Comparison of ENCODE assay signal across 9 mouse cellular contexts in the genomic region with DNA sequence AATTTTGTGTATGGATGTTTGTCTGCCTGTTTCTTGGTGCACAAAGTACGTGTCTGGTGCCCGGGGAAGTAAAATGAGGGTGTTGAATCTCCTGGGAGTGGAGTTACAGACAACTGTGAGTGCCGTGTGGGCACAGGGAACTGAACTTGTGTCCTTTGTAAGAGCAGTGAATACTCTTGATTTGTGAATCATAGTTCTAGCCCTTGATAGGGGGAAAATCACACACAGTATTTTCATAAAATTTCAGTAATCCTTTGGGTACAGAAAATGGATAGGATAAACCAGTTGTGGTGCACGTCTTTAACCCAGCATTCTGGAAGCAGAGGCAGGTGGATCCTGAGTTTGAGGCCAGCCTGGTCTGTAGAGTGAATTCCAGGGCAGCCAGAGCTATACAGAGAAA. TPM values are rescaled to one million over a fixed set of nuclear protein-coding genes. Genes with fewer than 3 reads are reported as not detected.
DNase-seq lines count a peak whose midpoint lies in the region; ATAC-seq and TF ChIP-seq lines count a peak whose summit lies in the region.
"Had no signal": no experiment of that assay in that cellular context is flagged by ENCODE, and none has a peak within 500 bp of the region (broad histone marks: within the 10 kb centered on the region; RNA-seq: fewer than 3 reads in every experiment).

No protein-coding gene starts in this region.

- H3K36me3 ChIP-seq in liver, embryonic 11.5 days (ENCODE audit: control insufficient read depth, insufficient read depth, low read length) = no peaks in the 10 kb centered on the region
- H3K36me3 ChIP-seq in forebrain, embryonic 11.5 days (ENCODE audit: control insufficient read depth, insufficient read depth, low read length) = no peaks in the 10 kb centered on the region
- H3K36me3 ChIP-seq in limb, embryonic 14.5 days (ENCODE audit: control insufficient read depth, insufficient read depth, low read length) = peaks cover 3% of the 10 kb centered on the region
- no peaks in the 10 kb centered on the region for H3K36me3 ChIP-seq in stomach, embryonic 14.5 days (ENCODE audit: control insufficient read depth, insufficient read depth, low read length)

- no peak for DNase-seq in liver, embryonic 11.5 days (ENCODE audit: low spot score)
- no peak for DNase-seq in liver
- DNase-seq in forebrain, embryonic 11.5 days (ENCODE audit: low spot score) = no peak
- DNase-seq in limb, embryonic 14.5 days (ENCODE audit: low spot score) = no peak
- no peak for DNase-seq in thymus, postnatal 25 days
- DNase-seq in kidney, adult 9 months = no peak
- DNase-seq: cerebellum, postnatal 25 days had no signal

- peak overlapping the region; percentile 88; the same call in 1 of the 2 replicates for H3K9ac ChIP-seq in liver, embryonic 11.5 days (ENCODE audit: low read depth, low read length)
- peak overlapping the region; percentile 89; the same call in 1 of the 2 replicates for H3K9ac ChIP-seq in forebrain, embryonic 11.5 days (ENCODE audit: low read length)
- H3K9ac ChIP-seq in limb, embryonic 14.5 days (ENCODE audit: low read depth, low read length, severe bottlenecking) = no peak overlapping the region
- no peak overlapping the region for H3K9ac ChIP-seq in stomach, embryonic 14.5 days (replicated peaks; ENCODE audit: low read depth, low read length)

- no peaks in the 10 kb centered on the region for H3K9me3 ChIP-seq in liver, embryonic 11.5 days (ENCODE audit: control insufficient read depth, low read length)
- H3K9me3 ChIP-seq in forebrain, embryonic 11.5 days (ENCODE audit: control insufficient read depth, low read length) = no peaks in the 10 kb centered on the region
- no peaks in the 10 kb centered on the region for H3K9me3 ChIP-seq in limb, embryonic 14.5 days (ENCODE audit: control insufficient read depth, low read length)
- H3K9me3 ChIP-seq in stomach, embryonic 14.5 days (ENCODE audit: control insufficient read depth, low read depth, low read length) = no peaks in the 10 kb centered on the region

- H3K4me2 ChIP-seq in liver, embryonic 11.5 days = peak overlapping the region; percentile 74
- peak overlapping the region; percentile 54; the same call in 1 of the 2 replicates for H3K4me2 ChIP-seq in forebrain, embryonic 11.5 days (ENCODE audit: low read depth, low read length, severe bottlenecking)
- H3K4me2 ChIP-seq in limb, embryonic 14.5 days (replicated peaks; ENCODE audit: low read depth, low read length, severe bottlenecking) = peak overlapping the region; percentile 62
- H3K4me2 ChIP-seq in stomach, embryonic 14.5 days (replicated peaks; ENCODE audit: low read depth, low read length) = peak overlapping the region; percentile 55

- ATAC-seq in liver, embryonic 11.5 days (replicated peaks; ENCODE audit: low FRiP score) = no peak
- no peak for ATAC-seq in forebrain, embryonic 11.5 days (replicated peaks; ENCODE audit: low FRiP score)
- ATAC-seq in limb, embryonic 14.5 days (ENCODE audit: low FRiP score, low read depth) = no peak
- ATAC-seq in stomach, embryonic 14.5 days (ENCODE audit: insufficient number of reproducible peaks, insufficient read depth, low FRiP score, low read depth) = no peak
- no peak for ATAC-seq in megakaryocyte-erythroid progenitor cell, adult 5-6 weeks (replicated peaks; ENCODE audit: low FRiP score, low TSS enrichment, poor library complexity, severe bottlenecking)

- no peak for TF ChIP-seq POLR2A in limb, embryonic 14.5 days (IDR thresholded peaks at IDR 0.05; ENCODE audit: borderline replicate concordance, extremely low read depth, insufficient read depth, insufficient read length)

- 84% methylated on average over 4 of the region's 4 CpGs for WGBS in liver, embryonic 11.5 days
- 84% methylated on average over 4 of the region's 4 CpGs for WGBS in forebrain, embryonic 11.5 days
- WGBS in limb, embryonic 14.5 days = 80% methylated on average over 4 of the region's 4 CpGs
- WGBS in stomach, embryonic 14.5 days = 73% methylated on average over 4 of the region's 4 CpGs

- no peak overlapping the region for H3K27ac ChIP-seq in liver, embryonic 11.5 days (ENCODE audit: low read depth, low read length)
- no peak overlapping the region for H3K27ac ChIP-seq in forebrain, embryonic 11.5 days (ENCODE audit: low read depth, low read length)
- no peak overlapping the region for H3K27ac ChIP-seq in limb, embryonic 14.5 days (replicated peaks; ENCODE audit: low read depth, low read length)
- no peak overlapping the region for H3K27ac ChIP-seq in stomach, embryonic 14.5 days (ENCODE audit: low read length)

- H3K27me3 ChIP-seq in liver, embryonic 11.5 days (replicated peaks; ENCODE audit: control insufficient read depth, insufficient read depth, low read length) = no peaks in the 10 kb centered on the region
- H3K27me3 ChIP-seq in forebrain, embryonic 11.5 days (ENCODE audit: control insufficient read depth, insufficient read depth, low read length) = no peaks in the 10 kb centered on the region
- no peaks in the 10 kb centered on the region for H3K27me3 ChIP-seq in limb, embryonic 14.5 days (ENCODE audit: control insufficient read depth, insufficient read depth, low read length)
- no peaks in the 10 kb centered on the region for H3K27me3 ChIP-seq in stomach, embryonic 14.5 days (ENCODE audit: control insufficient read depth, insufficient read depth, low read length)

- peak overlapping the region; percentile 77 for H3K4me3 ChIP-seq in liver, embryonic 11.5 days (ENCODE audit: low read depth, low read length)
- H3K4me3 ChIP-seq in forebrain, embryonic 11.5 days (ENCODE audit: low read depth, low read length) = no peak overlapping the region
- peak overlapping the region; percentile 87; the same call in 1 of the 2 replicates for H3K4me3 ChIP-seq in limb, embryonic 14.5 days (replicated peaks; ENCODE audit: low read length)
- H3K4me3 ChIP-seq in stomach, embryonic 14.5 days (ENCODE audit: low read depth, low read length) = peak overlapping the region; percentile 81; the same call in 1 of the 2 replicates

- peaks cover 5% of the 10 kb centered on the region for H3K4me1 ChIP-seq in liver, embryonic 11.5 days (replicated peaks; ENCODE audit: control insufficient read depth, insufficient read depth, low read length)
- no peaks in the 10 kb centered on the region; the same call in 1 of the 2 replicates for H3K4me1 ChIP-seq in forebrain, embryonic 11.5 days (replicated peaks; ENCODE audit: control insufficient read depth, insufficient read depth, low read length)
- peaks cover 7% of the 10 kb centered on the region; the same call in 1 of the 2 replicates for H3K4me1 ChIP-seq in limb, embryonic 14.5 days (ENCODE audit: control insufficient read depth, insufficient read depth, low read length)
- H3K4me1 ChIP-seq in stomach, embryonic 14.5 days (ENCODE audit: control insufficient read depth, insufficient read depth, low read length) = 0 out of 2 replicates have a peak, but pooled peaks cover 4% of the 10 kb centered on the region

RNA-seq across cellular contexts. Expression of gene Slc30a6, which starts 1.4 kb away (rescaled TPM):
- polyA plus RNA-seq in liver, embryonic 11.5 days (2014; fragmentation: Nextera tagmentation; extraction: Ambion mirVana) = 35.1 and 37.9 TPM in 2 replicates
- 30.6 and 32.1 TPM in 2 replicates for polyA plus RNA-seq in forebrain, embryonic 11.5 days (2014; fragmentation: Nextera tagmentation; extraction: Ambion mirVana)
- 38.8 and 43.8 TPM in 2 replicates for polyA plus RNA-seq in limb, embryonic 14.5 days (2012; rRNA removed)
- 36.4 and 41.1 TPM in 2 replicates for polyA plus RNA-seq in limb, embryonic 14.5 days (2014; fragmentation: Nextera tagmentation; extraction: Ambion mirVana)
- polyA plus RNA-seq in stomach, embryonic 14.5 days (2014; fragmentation: Nextera tagmentation; extraction: Ambion mirVana) = 39.4 and 41.7 TPM in 2 replicates
- 17.4 and 18.1 TPM in 2 replicates for total RNA-seq in megakaryocyte-erythroid progenitor cell, adult 5-6 weeks (2014; fragmentation: Nextera tagmentation)
- total RNA-seq in megakaryocyte-erythroid progenitor cell, adult 5-6 weeks (2017) = 8.9 and 12.4 TPM in 2 replicates

RNA-seq across cellular contexts. Expression of gene Spast, which starts 58.0 kb away (rescaled TPM):
- 15.8 and 17.7 TPM in 2 replicates for polyA plus RNA-seq in liver, embryonic 11.5 days (2014; fragmentation: Nextera tagmentation; extraction: Ambion mirVana)
- polyA plus RNA-seq in forebrain, embryonic 11.5 days (2014; fragmentation: Nextera tagmentation; extraction: Ambion mirVana) = 41.1 and 45.1 TPM in 2 replicates
- polyA plus RNA-seq in limb, embryonic 14.5 days (2012; rRNA removed) = 23.7 and 24.0 TPM in 2 replicates
- polyA plus RNA-seq in limb, embryonic 14.5 days (2014; fragmentation: Nextera tagmentation; extraction: Ambion mirVana) = 28.3 and 32.4 TPM in 2 replicates
- 21.0 and 21.5 TPM in 2 replicates for polyA plus RNA-seq in stomach, embryonic 14.5 days (2014; fragmentation: Nextera tagmentation; extraction: Ambion mirVana)
- total RNA-seq in megakaryocyte-erythroid progenitor cell, adult 5-6 weeks (2014; fragmentation: Nextera tagmentation) = 19.1 and 34.5 TPM in 2 replicates
- total RNA-seq in megakaryocyte-erythroid progenitor cell, adult 5-6 weeks (2017) = 47.7 and 63.5 TPM in 2 replicates

Comparison
In these comparisons a context has a peak if more than half of its experiments do, and no peak if none do; other contexts are left out.
1. H3K9ac ChIP-seq: peak in liver, embryonic 11.5 days (single experiment) and forebrain, embryonic 11.5 days (single experiment); none in limb, embryonic 14.5 days (single experiment) and stomach, embryonic 14.5 days (single experiment).
2. Peak in every context shown above with its lines, with median percentiles within 50 percentile points of each other: H3K4me2 ChIP-seq.